Mouse (Mus musculus): ENCODE data around the gene Nck2. TPM values are rescaled to one million over a fixed set of nuclear protein-coding genes. Genes with fewer than 3 reads are reported as not detected.

The Nck2 gene
- 10 to 100 TPM; 17.2 to 17.8 TPM for total RNA-seq (2021)
- long read RNA-seq, experiment 1, transcript Nck2-201 (5 exons, 2,772 nt) = major isoform, 58 of 69 reads
- long read RNA-seq, experiment 1, partial matches to known transcripts = 3 of 69 reads
- long read RNA-seq, experiment 1, other reads (novel, unspliced or antisense) = 8 of 69 reads
- long read RNA-seq, experiment 2, transcript Nck2-201 (5 exons, 2,772 nt) = major isoform, 25 of 28 reads
- long read RNA-seq, experiment 2, partial matches to known transcripts = 0 of 28 reads
- long read RNA-seq, experiment 2, other reads (novel, unspliced or antisense) = 3 of 28 reads

DNA sequence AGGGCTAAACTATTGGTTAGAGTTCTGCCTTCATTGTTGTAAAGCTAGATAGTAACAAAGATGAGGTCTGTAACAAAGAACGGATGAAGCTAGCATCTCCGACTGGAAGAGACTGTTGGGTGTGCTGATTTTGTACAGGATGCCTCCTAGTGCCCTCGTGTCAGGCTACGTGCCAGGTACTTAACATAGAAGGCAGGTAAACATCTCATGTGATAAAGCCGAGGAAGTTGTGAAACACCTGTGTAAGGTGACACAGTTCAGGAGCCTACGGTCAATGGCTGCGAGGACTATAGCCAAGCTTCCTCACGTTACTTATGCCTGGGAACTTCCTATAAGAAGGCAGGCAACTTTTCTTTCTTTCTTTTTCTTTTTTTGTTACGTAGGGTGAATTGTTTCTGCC lies at the start of gene Nck2:
Gene Nck2 (plus strand): TSS at position 49 of the 400 bp plus-strand sequence.
- no peak for DNase-seq (ENCODE audit: low spot score)

DNA sequence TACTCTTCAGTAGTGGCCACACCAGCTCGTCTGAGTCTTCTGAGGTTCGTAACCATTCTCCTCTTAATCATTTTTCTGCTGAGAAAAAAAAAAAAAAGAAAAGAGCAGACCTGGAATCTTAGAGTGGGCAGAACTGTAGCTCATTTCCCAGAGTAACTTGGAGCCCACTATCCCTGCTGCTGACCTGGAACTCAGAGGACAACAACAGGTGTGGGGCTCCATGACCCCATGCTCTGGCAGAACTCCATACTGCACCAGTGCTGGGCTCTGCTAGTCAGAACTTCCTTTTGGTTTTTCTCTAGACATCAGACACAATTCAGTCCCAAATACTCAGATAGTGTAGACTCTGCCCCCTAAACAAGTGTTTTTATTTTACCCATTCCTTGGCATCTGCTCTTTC lies 49.3 kb upstream of the Nck2 start:
- no peak for DNase-seq (ENCODE audit: low spot score)

DNA sequence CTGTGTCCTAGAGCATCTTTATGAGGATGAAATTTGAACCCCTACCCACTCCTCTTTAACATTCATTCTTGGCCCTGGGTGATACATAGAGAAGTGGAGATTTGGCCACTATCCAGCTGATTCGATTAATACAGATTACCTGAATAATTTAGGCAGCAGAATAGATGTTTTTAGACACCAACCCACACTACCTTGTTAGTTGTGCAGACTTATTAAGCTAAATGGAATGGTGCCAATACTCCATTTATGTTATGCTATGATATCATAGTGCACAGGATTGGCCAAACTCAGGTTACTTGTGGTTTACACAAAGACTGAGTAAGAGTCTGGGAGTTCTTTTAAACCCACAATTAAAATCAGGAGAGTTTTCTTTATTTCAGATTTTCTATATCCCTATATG lies 48.6 kb upstream of the Nck2 start:
- DNase-seq (ENCODE audit: low spot score) = no peak

DNA sequence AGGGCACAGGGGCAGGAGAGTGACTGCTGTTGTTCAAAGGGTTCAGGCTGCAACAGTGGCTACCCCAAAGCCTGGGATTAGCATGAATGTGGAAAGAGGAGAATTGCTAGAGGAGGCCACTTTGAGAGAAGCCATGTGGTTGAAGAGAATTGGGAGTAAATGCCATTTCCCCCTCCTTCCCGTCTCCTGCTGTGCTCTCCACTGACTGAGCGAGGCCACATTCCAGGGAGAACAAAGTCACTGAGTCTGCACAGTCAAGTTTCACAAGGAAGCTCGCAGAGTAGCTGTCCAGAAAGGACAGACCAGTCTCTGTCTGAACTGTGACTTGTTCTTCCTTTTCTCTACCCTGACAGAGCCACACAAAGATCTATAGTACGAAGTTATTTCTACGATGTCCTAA lies 47.9 kb upstream of the Nck2 start:
- DNase-seq (ENCODE audit: low spot score) = no peak

DNA sequence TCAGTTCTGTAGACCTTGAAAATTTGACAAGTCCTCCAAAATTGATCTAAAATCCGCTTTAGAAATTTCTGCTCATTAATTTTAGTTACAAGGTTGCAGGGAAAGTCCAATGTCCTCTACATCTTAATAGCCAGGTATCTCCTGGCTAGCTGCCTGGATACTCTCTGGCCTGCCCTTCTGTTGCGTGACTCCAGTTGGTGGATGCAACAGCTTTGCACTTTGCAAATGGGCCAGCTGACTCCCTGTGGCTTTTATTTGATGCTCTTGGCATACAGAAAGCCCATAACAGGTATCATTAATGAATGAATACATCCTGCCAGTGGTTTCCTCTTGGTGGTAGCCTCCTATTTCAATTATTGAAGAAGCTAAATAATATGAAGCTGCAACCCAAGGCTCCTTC lies 47.3 kb upstream of the Nck2 start:
- DNase-seq (ENCODE audit: low spot score) = no peak

DNA sequence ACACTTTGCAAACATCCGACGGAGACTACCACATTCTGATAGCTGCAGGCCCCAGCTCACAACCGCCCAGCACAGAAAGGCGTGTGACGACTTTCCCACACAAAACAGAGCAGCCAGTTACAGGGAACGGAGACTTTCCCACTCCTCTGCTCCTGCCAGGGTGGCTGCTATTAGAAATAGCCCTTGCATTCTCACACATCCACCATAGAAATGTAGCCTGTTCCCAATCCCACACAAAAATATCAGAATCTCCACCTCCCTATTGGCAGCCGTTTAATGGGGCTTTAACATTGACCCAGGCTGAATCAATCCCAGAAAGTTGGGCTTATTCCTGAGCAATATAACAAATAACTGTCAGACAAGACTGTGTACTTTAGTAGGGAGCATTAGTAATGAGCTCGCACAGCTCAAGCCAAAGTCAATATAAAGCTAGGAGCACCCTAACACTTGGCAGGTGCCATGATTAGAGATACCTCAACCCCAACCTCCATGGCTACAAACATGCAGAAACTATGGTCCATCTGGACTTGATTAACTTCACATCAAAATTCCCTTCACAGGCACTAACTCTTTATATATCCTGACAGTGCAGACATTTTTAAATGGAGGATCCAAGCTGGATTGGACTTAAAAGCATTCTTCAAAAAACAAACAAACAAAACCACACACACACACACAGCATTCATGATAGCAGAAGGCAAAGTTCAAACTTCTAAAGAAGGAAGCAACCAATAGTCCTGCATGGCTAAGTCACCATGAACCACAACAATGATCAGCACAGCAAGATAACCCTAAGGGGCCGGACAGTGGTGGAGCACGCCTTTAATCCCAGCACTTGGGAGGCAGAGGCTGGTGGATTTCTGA lies 45.4 kb upstream of the Nck2 start:
- DNase-seq (ENCODE audit: low spot score) = no peak

DNA sequence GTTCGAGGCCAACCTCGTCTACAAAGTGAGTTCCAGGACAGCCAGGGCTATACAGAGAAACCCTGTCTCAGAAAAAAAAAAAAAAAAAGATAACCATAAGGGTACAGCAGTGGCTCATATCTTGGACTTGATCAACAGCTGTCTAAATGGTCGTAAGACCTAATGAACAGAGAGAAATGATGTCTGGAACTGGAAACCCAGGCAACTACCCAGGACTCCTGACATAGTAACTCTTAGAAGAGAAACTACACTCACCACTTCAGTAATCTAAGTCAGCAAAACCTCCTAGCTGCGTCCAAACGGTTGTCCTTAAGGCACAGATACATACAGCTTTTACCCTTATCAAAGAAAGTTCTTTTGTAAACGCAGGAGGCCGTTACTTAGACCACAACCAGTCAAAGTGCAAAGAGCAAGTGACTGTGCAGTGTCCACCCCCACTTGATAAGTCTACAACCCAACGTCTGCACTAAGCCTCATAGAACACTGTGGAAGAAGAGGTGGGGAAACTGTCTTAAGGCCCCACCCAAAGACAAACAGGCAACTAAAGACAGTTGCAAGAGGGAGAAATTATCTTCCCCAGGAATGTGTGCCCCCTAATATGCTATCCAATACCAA lies 44.7 kb upstream of the Nck2 start:
- DNase-seq (ENCODE audit: low spot score) = no peak

DNA sequence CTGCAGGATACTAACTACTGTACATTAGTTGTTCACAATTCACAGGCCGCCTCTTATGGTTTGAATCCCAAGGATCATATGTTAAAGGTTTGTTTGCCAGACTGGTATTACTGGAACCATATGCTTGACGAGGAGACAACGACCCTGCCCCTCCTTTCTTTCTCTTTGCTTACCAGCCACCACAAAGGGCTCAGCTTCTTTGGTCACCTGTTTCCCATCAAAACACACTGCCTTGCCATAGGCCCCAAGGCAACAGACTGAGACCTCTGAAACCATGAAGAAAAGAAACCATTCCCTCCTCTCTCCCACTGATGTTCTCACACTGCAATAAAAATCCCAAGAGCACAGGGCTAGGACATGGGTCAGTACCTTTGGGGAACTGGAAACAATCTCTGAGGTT lies 43.7 kb upstream of the Nck2 start:
- no peak for DNase-seq (ENCODE audit: low spot score)

DNA sequence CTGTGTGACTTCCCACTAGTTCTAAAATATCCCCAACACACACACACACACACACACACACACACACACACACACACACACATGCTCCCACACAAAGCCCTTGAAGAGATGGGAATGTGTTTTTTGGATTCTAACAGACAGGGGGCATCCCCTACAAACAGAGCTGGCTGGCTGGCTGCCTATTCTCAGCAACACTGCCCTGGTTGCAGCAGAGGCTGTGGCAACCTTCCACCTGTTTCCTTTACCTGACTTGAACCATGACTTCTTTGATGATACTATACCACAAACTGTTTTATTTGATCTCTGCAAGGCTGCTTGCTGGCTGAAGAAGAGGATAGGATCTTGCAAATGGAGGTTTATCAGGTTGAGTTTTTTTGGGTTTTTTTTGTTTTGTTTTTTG lies 41.0 kb upstream of the Nck2 start:
- DNase-seq (ENCODE audit: low spot score) = no peak

DNA sequence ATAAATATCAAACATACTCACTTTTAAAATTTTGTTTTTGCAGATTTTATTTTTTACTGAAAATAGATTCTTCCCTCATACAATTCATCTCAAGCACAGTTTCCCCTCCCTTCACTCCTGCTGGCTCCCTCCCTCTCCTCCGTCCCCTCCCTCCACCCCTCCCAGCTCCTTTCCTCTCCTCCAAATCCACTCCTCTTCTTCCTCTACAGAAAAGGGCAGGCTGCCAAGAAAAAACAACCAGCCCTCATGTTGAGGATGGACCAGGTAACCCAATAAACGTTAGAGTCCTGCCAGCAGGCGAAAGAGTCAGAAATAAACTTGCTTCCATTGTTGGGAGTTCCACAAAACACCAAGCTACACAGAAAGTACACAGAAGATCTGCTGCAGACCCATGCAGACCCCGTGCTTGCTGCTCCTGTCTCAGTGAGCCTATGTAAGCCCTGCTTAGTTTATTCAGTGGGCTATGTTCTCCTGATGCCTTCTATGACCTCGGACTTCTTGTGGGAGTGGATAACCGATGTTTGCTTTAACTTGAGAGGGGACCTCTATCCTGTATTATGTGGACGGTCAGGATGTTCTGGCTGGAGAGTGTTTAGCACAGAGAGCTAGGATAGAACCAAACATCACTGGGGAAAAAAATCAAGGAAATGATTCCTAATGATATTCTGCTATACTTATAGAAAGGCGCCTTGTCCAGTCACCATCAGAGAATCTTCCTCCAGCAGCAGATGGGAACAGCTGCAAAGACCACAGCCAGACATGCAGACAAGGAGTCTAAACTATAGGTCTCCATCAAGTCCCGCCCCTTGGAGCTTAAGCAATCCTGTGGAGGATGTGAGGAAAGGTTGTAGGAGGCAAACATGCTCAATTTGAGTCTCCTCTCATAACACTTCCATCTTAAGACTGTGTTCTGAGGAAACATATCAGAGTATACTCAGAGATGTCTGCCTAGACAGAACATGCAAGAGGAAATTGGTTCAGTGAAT lies 39.4 kb upstream of the Nck2 start:
- DNase-seq (ENCODE audit: low spot score) = no peak

DNA sequence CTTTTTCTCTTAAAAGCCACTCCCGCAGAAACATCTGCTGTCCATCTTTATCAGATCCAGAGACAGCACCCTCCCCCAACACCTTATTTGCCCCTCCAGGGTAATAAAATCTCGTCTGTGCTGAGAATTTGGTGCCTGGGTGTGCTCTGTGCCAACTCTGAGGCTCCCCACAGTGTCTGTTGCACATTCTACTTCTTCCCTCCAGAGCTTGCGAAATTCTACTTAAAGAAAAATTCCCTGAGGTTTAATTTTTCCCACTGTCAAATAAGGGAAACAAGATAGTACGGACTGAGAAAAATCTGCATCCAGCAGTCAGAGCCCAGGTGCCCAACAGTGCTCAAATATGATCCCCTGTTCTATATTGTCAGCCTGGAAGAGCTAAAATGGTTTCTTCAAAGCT lies 35.4 kb upstream of the Nck2 start:
- no peak for DNase-seq (ENCODE audit: low spot score)

DNA sequence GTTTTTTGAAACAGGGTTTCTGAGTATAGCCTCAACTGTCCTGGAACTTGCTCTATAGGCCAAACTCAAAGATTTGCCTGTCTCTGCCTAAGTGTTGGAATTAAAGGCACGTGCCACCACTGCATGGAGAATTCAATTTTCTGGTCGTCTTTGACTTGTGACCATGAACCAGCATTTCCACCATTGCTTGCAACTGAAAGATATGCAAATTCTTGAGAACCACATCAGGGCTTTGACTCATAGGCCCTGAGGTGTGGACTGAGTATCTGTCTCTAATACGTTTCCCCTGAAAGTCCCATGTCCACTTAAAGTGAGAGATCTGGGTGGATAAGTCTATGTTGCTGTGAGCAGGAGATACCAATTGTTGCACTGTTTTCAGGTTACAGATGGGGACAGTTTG lies 31.6 kb upstream of the Nck2 start:
- DNase-seq (ENCODE audit: low spot score) = no peak

DNA sequence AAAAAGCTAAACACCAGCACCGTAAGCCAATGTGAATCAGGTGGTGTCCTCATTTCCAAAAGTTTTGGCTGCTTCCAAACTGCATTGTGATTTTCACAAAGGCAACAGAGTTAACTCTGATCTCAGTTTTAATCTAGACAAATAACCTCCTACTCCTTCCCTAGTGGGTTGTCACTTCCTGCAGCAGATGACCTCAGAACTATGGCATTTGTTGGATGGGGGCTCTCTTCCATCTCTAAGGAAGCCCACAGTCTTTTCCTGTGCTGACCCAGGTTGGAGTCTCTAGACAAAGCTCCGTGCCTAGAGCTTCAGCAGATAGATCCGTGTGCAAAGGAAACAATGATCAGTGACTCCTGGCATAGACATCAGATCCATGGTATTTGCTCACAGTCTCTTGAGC lies 31.1 kb upstream of the Nck2 start:
- DNase-seq (ENCODE audit: low spot score) = no peak

DNA sequence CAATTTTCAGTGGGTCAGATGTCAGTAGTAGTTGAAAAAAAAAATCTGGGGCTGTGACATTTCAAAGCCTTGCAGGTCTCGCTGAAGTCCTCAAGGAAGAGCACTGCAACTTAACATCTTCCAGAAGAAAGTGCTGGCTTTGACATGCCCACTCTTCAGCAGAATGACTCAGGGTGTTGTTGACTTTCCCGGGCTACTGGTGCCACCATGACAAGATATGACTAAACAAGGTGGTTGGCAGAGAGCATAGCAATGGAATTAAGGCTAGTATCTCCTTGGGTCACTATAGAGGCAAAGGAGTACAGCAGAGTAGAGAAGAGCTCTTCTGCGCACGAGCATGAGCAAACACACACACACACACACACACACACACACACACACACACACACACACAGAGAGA lies 30.6 kb upstream of the Nck2 start:
- DNase-seq (ENCODE audit: low spot score) = no peak

DNA sequence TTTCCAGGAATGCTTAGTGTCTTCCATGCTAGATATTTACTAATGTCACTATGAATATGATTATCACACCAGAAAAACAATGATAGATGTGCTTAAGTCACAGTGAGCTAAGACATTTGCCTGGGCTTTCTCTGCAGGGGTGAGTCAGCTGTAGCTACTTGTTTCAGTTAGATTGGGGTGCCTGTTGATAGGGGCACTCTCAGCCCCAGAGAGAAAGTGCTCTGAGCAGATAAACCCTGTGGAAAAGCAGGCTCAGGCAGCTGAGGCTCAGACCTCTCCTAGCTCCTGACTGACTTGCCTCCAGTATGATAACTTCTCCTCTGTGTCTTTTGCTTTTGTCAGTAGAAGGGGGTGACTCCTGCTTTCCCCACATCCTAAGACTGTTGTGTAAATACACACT lies 30.2 kb upstream of the Nck2 start:
- DNase-seq (ENCODE audit: low spot score) = no peak

DNA sequence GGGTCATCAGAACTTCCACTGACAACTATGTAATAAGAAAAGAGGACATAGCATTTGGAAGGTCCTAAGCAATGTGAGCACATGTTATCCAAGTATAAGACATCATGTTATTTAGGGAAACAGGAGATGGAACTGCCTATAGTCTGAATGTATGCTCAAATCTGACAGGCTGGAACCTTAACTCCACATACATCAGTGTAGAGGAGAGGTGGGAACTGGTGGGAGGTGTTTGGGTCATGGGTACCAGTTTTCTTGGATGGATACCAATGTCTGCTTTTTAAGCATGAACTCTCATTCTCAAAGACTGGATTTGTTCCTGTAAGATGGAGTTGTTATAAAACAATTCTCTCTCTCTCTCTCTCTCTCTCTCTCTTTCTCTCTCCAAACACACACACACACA lies 29.4 kb upstream of the Nck2 start:
- DNase-seq (ENCODE audit: low spot score) = no peak

DNA sequence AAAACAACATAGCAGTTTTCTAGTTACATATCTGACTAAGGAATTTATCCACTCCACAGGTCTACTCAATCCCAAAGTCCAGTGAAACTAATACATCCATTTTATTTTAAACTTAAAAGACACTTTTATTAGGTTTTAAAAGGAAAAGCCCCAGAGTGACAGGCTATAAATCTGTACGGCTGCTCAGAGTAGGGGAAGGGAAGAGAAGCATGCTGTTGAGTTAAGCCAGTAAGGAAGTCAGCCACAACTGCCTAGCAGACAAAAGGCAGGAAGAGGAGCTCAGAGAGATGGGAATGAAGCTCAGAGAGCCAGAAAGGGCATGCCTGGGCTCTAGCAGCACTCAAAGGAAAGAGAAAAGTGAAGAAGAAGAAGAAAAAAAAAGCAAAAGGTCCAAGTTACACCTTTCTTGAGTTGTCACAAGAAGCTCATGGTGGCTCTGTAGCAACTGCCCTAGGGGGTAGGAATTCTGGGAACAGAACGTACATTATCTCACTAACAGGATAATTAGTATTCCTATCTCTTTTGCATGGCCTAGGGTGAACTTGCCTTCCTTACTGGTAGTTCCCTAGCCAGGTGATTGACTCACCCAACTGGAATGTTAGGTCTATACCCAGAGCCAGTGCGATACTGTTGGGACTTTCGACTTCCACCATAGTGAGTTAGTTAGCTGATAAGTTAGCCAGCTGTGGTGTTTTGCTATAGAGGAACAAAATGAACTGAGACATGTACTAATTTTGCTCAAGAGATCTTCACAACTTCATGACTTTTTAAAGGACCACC lies 21.2 kb upstream of the Nck2 start:
- DNase-seq (ENCODE audit: low spot score) = no peak

DNA sequence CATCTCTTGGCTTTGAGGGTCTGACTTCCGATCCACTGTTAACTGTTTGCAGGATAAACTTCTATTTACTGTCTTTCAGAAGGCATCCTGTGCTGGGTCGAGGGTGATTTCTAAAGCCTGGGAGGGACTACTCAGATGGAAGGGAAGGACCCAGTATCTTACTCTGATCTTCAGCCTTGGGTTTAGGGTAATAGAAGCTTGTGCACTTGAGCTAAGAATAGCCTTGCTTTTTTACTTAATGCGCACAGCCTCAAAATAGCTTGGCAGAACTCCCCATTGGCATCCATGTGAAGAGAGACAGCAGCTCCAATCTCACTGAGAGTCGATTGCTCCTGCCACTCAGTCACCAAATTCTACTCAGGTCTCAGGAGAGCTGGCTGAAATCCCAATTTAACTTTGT lies 17.9 kb upstream of the Nck2 start:
- DNase-seq (ENCODE audit: low spot score) = peak; percentile 87

DNA sequence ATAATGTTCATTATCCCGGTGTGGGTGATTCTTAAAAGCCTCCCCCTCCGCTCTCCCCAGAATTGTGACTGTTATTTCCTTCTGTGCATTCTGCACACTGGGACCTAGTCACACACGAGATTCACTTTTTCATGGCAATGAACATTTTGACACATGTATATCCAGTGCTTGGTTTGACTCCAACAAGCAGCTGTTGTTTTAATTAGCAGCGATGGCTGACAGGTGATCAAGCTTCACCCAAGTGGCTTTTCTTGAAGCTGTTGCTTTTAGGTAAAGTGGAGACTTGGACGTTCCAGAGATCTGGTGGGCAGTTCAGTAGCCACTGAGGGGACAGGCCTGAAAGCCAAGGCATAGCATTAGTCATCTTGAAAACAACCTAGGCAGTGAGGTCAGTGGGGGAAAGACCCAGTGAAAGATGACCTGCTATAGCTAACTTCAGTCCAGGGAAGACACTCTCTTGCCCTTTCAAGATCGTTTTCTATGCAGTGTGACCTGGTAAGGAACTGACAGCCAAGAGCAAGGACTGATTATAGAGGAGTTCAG lies 17.3 kb upstream of the Nck2 start:
- peak; percentile 20 for DNase-seq (ENCODE audit: low spot score)

All from gastrocnemius, adult 18-20 months (tissue).